Mouse (Mus musculus) bone marrow macrophage, adult 2 months (primary cell): ENCODE data around the gene Rptor.

Experiments
- CTCF ChIP-seq: IDR thresholded peaks from 2 replicates; pipeline ENCODE4 v1.5.1; 2012; ENCODE audit warnings: low read depth, mild to moderate bottlenecking, low read length, moderate library complexity
- POLR2A ChIP-seq: IDR thresholded peaks from 2 replicates; pipeline ENCODE4 v1.6.1; 2012; ENCODE audit warnings: mild to moderate bottlenecking, low read depth, low read length, borderline replicate concordance

DNA sequence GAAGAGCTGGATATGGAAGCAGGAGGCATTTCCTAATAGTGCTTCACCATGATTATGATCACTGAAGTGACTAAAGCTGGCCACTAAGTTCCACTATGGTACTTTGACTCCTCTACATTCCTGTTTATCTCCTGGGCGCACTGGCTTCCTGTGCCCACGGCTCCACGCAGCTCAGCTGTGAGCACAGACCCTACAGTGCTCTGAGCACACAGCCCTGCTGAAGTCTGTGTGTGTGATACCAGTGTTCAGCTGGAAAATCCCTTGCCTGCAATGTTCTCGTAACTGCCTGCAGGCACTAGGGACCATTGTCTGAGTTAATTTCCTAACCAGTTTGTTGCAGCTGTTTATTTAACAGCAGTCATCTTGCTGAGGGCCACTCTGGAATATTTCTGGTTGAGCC, 223.5 kb downstream of the Rptor start:
- TF ChIP-seq CTCF (no peak), POLR2A (no peak)
